Mouse (Mus musculus): ENCODE data around the gene Brat1.
"Not testable (repeated sequence)": the region's sequence is repeated elsewhere in the genome, so short reads cannot be mapped to it uniquely, and the experiment has no call there.

The Brat1 gene

GRCm38 (mm10) chr5:140704378-140705251, at the start of gene Brat1:
TSS of gene Brat1 (plus strand) at chr5:140705011.
- DNase-seq (ENCODE audit: low spot score), result peak; percentile 100

GRCm38 (mm10) chr5:140659607-140660272, 45.1 kb upstream of the Brat1 start:
- DNase-seq (ENCODE audit: low spot score), result peak; percentile 14

GRCm38 (mm10) chr5:140660398-140660797, 44.4 kb upstream of the Brat1 start:
- DNase-seq (ENCODE audit: low spot score), result no peak

GRCm38 (mm10) chr5:140661427-140661826, 43.4 kb upstream of the Brat1 start:
- no peak for DNase-seq (ENCODE audit: low spot score)

- DNase-seq (ENCODE audit: low spot score), result no peak
Measured at GRCm38 (mm10) chr5:140661875-140662643, 42.8 kb upstream of the Brat1 start.

- no peak for DNase-seq (ENCODE audit: low spot score)
Measured at GRCm38 (mm10) chr5:140662741-140663592, 41.8 kb upstream of the Brat1 start.

- peak; percentile 76 for DNase-seq (ENCODE audit: low spot score)
Measured at GRCm38 (mm10) chr5:140663621-140664180, 41.1 kb upstream of the Brat1 start.

GRCm38 (mm10) chr5:140672115-140672514, 32.7 kb upstream of the Brat1 start:
- no peak for DNase-seq (ENCODE audit: low spot score)

GRCm38 (mm10) chr5:140672603-140673002, 32.2 kb upstream of the Brat1 start:
- not testable (repeated sequence) for DNase-seq (ENCODE audit: low spot score)

- DNase-seq (ENCODE audit: low spot score), result no peak
Measured at GRCm38 (mm10) chr5:140674036-140674435, 30.8 kb upstream of the Brat1 start.

- DNase-seq (ENCODE audit: low spot score), result no peak
Measured at GRCm38 (mm10) chr5:140675079-140675478, 29.7 kb upstream of the Brat1 start.

- no peak for DNase-seq (ENCODE audit: low spot score)
Measured at GRCm38 (mm10) chr5:140675640-140676039, 29.2 kb upstream of the Brat1 start.

GRCm38 (mm10) chr5:140677137-140677536, 27.7 kb upstream of the Brat1 start:
- DNase-seq (ENCODE audit: low spot score), result no peak

GRCm38 (mm10) chr5:140680051-140680450, 24.8 kb upstream of the Brat1 start:
- no peak for DNase-seq (ENCODE audit: low spot score)

GRCm38 (mm10) chr5:140680950-140681349, 23.9 kb upstream of the Brat1 start:
- no peak for DNase-seq (ENCODE audit: low spot score)

- DNase-seq (ENCODE audit: low spot score), result no peak
Measured at GRCm38 (mm10) chr5:140682113-140682512, 22.7 kb upstream of the Brat1 start.

GRCm38 (mm10) chr5:140684343-140685148, 20.3 kb upstream of the Brat1 start:
- no peak for DNase-seq (ENCODE audit: low spot score)

GRCm38 (mm10) chr5:140688434-140688833, 16.4 kb upstream of the Brat1 start:
- no peak for DNase-seq (ENCODE audit: low spot score)

- no peak for DNase-seq (ENCODE audit: low spot score)
Measured at GRCm38 (mm10) chr5:140695987-140696386, 8.8 kb upstream of the Brat1 start.

GRCm38 (mm10) chr5:140699776-140700175, 5.0 kb upstream of the Brat1 start:
- DNase-seq (ENCODE audit: low spot score), result no peak

Measured in T-cell, adult 2 months (primary cell).